Mouse (Mus musculus) stomach, postnatal 0 days (tissue): Measurements from ENCODE around the gene Coro1a.

Source experiments
- CTCF ChIP-seq: IDR thresholded peaks from 2 replicates; pipeline ENCODE4 v1.5.1; 2016; ENCODE audit warnings: antibody characterized with exemption, low read depth, mild to moderate bottlenecking, moderate library complexity
- EP300 ChIP-seq: optimal IDR thresholded peaks from 2 replicates; pipeline ENCODE3; 2016; ENCODE audit warnings: antibody characterized with exemption

- TF ChIP-seq CTCF, result no peak
- TF ChIP-seq EP300, result no peak
These were observed 56.7 kb downstream of the Coro1a start for GRCm38 (mm10) chr7:126650852-126651251.
